Mouse (Mus musculus) embryo, embryonic 9.5 days (tissue): ENCODE data around the gene Uggt1.

Experiments used
- DNase-seq: peaks from one replicate; pipeline ENCODE4 v3.0.0-alpha.2; 2017; ENCODE audit errors: extremely low spot score

The Uggt1 gene

DNA sequence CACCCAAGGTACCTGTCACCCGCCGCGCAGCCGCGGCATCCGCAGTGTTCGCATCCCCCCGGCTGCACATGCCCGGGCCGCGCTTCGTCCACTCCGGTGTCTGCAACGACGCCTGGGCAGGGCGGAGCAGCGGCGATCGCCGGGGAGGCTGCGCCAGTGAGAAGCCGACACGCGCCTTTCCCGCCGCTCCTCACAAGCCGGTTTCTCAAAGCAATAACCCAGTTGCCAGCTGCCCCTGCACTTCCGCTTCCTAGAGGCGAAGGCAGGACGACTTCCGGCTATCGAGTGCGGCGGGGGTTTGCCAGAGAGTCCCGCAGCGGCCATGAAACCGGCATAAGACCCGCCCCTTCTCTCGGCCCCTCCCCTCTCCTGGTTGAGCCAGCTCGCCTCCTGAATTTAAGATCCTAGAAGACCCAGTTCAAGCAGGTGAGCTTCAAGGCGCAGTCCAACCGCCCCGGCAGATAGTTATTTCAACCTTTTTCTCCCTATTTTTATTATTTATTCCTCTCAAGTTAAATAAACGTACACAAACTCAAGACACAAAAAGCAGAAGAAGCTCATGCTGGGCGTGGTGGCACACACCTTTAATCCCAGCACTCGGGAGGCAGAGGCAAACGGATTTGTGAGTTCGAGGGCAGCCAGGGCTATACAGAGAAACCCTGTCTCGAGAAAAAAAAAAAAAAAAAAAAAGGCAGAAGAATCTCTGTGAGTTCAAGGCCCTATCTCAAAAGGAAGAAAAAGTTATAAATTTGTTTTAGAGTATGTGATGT is at the start of gene Uggt1:
Gene Uggt1, minus strand, starts transcription at position 663 of the 770 bp plus-strand sequence.
- DNase-seq, result peak; percentile 95

DNA sequence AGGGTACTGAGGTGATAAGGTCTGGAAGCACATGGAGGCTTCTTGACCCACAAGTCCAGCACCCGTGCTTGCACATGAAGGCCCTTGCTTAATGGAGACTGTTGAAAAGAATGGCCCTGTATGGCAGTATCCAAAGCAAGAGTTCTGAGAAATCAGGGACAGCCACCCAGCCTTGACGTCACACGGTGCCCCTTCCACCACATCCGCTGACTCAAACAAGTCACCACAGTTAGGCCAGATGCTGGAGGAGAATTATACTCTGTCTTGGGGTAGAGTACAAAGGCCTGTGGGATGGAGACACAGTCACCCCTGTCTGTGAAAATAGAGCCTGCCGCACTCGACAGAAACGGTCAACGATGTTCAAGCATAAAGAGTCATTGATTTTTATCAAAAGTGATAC is 49.0 kb upstream of the Uggt1 start:
- no peak for DNase-seq

DNA sequence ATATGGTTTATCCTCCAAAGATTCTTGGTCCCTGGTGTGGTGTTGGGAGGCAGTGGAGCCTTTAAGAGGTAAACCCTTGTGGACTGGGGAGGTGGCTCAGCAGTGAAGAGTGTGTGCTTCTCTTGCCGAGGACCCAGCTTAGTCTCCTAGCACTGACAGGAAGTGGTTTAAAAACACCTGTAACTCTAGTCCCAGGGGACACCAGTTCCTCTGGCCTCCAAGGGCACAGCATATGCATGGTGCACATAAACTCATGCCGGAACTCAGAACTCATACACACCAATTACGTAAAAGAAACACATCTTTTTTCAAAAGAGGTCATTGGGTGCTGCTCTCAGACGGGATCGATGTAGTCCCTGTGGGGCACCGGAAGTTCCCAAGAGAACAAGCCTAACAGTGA is 37.3 kb upstream of the Uggt1 start:
- DNase-seq, result no peak

DNA sequence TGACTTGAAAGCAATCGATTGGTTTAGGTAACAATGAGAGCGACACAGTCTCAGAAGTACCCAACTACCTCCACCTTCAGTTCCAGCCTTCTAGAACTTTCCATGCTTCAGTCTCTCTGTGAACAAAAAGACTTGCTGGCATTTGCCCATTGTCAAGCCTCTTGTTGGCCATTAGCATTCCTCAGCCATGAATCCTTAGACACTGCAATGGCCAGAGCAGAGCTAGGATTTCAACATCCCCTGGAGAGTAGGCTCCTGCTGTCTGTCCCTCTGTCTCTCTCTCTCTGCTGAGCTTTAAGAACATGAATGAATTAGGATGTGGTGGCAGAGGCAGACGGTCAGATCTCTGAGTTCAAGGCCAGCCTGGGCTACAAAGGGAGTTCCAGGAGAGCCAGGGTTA is 36.4 kb upstream of the Uggt1 start:
- no peak for DNase-seq

DNA sequence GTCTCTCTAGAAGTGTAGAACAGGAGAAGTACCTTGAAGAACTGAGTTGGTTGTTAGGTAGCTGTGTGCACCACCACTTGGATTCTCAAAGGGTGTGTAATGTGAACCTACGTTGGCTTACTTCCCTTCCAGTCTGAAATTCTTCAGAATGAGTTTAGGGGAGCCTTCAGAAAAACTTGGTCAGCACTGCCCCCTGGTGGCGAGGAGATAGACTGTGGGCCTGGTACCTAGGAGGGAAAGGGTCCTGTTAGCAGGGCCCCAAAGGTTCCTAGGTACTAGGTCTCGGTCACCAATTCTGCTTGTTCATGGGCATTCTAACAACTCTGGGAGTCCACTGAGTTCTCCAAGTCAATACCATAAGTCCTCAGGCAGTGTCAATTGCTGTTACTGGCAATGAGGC is 34.7 kb upstream of the Uggt1 start:
- DNase-seq, result peak; percentile 75

DNA sequence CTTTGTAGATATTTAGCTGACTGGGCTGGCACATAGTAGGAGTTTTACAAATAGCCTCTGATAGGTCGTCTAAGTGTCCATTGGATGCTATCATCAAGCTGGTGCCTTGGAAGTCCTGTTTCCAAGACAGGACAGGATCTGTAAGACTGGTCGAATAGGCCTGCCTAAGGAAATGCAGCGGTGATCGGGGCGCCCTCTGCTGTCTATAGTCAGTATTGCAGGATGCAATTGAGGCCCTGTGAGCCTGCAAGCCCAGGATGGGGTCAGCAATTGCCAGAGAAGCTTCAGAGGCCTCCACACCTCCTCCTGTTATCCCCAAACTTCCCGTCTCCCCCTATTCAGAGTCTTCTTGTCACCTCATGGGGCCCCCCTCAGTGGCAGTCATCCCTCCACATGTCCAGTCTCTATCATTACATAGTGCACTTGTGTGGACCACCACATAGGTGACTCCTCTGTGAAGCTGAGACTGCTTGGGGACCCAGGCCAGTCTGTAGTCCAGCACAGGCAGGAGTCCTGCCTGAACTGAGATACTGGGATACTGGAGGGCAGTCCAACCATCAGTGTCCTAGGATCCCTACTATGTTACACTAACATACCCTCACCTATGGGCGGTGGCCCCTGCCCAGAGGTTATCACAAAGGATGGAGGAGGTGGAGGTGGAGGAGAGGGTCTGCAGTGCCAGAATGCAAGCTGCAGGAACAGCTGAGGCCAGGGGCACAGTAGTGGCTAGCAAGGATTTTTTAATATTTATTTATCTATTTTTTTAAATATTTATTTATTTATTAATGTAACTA is 32.9 kb upstream of the Uggt1 start:
- peak; percentile 83 for DNase-seq

DNA sequence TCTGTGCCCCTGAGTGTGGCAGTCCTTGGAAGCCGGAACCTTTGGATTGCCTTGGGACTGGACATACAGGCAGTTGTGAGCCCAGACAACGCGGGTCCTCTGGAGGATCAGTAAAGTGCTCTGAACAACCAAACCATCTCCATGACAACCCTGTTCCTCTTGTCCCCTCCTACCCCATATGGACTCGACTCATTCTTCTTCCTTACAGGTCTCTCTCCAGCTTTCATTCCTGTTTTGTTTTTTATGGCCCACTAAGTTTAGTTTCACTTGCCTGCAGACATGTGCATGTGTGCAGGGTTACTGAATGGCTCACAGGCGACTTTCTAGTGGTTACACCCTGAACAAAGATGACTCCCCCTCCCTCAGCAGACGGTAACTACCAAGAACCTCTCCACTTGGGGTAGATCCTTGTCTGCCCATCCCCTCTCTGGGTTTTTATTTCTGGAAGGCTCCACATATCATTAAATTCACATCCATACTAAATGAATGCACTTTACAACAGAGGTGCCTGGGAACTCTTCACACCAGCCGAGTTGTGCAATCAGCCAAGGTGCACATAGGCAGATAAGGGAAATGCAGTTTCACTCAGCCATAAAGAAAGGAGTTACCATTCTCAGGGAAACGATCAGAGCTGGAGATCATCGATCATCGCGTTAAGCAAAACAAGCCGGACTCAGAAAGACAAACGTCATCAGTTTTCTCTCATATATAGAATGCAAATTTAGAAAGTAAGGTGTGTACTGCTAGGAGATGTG is 31.3 kb upstream of the Uggt1 start:
- DNase-seq, result no peak

DNA sequence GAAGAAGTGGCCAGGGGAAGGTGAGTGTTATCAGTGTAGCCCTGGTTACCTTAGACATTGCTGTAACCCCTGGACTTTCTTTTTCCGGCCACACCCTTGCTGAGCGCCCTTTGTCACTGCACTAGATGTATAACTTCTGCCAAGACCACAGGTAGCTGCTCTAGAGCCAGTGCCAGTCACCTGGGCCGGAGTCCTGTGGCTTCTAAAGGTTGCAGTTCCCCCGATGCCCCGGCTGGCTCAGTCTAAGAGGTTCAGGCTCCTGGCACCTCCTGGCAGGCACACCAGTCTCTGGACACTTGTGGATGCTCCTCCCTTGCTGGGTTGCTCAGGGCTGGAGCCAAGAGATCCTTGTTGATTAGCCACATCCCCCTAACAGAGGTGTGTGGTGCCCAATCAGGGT is 29.9 kb upstream of the Uggt1 start, which contains the start of gene Neurl3:
Gene Neurl3, minus strand, starts transcription at position 225 of the 400 bp plus-strand sequence.
- no peak for DNase-seq

DNA sequence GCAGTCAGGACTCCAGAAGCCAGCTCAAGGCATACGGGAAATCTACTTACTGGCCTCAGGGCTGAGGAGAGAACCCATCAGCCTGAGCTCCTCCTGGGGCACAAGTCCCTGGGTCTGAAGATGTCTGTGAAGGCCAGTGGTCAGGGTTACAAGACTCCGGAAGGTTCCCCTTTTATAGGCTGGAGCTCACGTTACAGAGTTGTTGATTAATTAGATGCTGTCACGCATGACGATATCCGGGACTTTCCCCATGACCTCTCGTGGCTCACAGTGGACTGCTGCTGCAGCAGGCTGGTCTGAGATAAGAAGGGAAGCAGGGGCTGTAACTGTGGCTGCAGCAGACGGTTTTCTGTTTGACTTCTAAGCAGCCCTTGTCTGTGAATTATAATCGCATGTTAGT is 28.8 kb upstream of the Uggt1 start:
- no peak for DNase-seq

DNA sequence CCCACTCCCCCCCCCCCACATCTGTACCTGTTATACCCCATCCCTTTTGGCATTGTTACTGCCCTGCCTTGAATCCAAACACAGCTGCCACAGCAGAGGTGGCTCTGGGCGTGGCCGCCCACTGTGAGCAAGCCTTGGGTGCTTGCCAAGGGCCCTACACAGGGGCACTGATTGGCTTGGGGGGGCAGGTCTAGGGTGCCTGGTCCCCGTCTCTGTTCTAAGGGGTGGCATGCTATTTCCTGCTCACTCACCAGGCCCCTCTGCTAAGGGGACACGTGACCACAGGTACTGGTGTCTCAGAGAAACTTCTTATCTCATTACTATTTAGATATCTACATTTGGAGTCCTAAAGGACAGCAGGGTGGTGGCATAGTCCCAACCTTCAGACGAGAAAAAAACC is 28.0 kb upstream of the Uggt1 start:
- DNase-seq, result no peak

DNA sequence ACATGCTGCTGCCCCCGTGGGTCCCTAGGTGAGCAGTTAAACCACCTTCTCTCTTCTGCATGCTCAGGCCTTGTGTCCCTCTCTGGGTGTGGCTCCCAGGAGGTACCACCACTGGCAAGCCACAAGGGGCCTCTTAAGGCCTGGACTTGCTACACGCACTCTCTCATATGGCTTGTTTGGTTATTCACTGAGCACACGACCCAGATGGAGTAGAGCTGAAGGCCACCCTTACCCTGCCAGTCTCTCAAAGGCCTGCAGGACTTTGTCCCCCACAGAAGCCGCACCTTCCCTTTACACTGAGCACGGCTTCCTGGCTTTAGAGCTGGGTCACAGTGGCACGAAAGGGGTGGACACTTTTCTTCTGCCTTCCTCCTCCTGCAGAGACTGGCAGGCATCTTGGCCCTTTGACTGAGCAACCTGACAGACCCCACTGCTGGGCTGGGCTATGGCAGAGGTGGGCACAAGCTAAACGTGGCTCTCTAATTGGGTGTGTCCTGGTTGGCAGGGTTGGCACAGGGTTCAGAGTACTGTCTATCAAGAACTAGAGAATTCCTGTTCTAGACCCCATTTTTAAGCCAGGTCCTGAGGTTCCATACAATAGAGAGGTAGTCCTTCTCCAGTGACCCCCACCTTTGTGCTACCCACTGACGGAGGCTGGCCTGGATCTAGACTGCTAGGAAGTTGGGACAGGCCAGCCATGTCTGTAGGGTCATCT is 27.2 kb upstream of the Uggt1 start:
- no peak for DNase-seq

DNA sequence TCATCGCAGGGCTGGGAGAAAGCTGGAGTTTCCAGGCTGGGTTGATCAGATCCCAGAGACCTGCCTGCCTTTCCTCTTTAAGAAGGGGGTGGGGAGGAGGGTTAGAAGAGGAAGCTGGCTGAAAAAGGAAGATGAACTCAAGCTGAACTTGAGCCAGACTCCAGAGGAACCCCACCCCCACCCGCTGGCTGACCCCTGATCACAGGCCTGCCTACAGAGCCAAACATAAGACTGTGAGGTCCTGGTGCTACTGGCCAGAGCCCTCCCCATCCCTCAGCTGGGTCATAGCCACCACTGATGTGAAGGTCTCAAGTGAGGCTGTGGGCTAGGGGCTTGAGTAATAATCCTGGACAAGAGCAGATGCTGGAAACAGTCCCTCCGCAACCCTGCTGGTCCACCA is 26.1 kb upstream of the Uggt1 start:
- no peak for DNase-seq

DNA sequence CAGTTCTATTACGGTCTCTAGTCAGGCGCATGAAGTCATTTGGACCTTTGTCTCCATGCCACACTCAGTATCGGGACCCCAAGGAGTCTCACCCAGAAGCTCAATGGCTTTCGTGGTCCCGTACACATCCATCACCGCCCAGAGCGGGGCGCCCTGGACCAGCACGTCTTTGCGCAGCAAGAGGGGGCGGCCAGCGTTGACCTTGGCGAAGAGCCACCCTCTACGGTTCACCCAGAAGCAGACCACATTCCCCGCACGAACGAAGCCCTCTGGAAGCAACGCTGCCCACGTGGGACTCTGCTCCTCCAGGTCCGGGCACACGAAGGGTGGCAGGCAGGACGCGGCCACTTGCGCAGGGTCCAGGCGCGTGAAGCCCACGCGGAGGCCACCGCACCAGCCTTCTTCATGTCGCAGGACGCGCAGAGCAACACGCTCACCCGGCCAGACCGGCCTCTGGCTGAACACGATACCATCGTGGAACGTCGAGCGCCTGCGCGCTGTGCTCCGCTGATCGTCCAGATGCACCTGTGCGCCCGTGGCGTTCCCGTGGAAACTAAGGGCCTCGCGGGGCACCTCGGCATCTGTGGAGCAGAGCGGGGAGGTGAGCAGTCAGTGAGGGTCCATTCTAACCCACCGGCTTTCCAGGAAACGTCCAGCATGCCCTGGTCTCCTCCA is 24.7 kb upstream of the Uggt1 start:
- DNase-seq, result no peak

DNA sequence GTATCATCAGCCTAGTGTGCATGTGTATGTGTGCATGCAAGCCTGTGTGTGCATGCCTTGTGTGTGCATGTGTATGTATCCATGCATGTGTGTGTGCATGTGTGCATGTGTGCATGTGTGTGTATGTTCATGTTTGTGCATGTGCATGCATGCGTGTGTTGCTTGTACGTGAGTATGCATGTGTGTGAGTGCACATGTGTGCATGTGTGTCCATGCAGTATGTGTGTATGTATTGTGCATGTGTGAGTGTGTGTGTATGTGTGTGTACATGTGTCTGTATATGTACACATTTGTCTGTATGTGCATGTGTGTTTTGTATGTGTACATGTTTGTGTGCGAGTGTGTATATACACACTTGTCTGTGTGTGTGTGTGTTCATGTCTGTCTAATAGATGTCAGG is 23.1 kb upstream of the Uggt1 start:
- no peak for DNase-seq

DNA sequence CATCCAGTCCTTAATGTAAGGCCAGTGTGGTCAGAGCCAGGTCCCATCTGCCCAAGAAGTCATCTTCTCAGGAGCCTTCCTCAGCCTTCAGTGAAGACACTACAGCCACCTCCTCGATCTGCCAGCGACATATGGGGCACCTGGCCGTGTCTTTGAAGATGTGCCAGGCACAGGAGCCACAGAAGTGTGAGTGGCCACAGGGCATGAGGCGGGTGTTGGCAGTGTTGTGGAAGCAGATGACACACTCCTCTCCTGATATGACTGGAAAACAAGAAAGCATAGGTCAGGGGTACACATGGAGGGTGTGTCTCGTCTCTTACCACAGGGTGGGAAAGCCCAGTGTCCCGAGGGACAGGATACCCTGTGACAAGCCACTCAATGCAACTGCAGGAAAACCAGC is 21.8 kb upstream of the Uggt1 start:
- DNase-seq, result no peak

DNA sequence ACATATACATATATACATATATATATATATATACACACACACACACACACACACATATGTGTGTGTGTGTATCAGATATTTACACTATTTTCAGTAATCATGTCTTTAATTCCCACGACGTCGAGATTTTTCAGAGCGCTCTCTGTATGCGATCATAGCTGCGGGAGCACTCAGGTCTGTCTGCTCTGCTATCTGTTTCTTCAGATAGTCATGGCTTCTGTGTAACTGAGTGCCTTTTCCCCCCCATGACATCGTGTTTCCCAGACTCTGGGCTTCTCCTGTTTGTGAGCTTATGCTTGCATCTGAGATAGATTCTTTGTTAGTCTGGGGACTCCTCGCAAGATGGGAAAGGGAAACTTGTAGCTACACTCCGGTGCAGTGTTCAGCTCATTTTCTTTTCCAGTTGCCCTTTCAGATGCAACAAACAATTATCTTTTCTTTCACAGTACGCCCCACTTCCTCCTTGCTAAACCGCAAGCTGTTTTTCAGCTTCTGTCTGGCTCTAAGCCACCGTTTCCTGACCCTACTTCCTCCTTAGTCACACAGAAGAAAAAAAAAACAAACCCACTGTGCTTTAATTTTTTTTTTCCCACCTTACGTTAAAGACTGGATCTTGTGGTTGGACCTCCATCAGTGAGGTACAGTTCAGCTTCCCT is 19.4 kb upstream of the Uggt1 start:
- DNase-seq, result no peak

DNA sequence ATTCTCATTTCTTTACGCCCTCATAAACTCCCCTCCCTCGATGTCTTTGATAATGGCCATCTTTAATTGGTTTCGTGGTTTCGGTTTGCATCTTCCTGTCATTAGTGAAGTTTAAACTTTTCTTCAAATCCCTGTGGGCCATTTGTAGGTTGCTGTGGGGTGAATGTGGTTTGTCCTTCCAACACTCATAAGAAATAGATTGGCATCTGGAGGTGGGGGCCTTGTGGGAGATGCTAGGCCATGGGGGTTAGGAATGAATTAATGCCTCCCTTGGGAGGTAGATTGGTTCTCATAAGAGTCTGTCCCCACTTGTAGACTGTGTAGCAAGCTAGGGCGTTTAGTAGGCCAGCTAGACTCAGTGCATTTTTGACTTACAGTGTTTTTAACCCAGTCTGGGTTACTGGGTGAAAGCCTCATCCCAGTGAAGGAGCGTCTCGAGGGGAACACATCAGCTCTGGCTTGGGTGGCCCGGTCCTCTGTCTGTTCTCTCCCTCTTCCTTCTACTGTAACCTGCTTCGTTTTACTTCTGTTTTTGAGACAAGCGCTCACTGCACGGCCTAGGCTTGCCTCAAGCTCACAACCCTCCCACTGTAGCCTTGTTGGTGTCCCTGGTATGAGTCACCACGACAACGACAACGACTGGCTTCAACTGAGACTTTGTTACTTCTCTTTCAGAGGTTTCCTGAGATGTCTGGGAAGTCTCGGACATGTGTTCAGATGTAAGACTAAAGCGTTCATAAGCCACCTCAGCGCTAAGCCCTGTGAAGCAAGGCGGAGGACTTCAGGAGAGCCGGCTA is 17.4 kb upstream of the Uggt1 start:
- no peak for DNase-seq

DNA sequence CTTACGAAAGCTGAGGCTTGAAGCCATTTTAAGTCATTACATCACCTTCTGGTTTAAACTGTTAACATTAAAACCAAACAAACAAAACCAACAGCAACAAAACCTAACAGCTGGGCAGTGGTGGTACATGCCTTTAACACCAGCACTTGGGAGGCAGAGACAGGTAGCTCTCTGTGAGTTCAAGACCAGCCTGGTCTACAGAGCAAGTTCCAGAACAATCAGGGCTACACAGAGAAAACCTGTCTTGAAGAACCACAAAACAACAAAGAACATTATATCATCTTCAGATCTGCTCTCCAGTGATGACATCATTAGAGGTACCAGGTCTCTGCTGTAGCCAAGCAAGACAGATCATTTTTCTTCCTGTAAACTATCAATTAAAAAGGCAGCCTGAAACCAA is 15.9 kb upstream of the Uggt1 start:
- no peak for DNase-seq

DNA sequence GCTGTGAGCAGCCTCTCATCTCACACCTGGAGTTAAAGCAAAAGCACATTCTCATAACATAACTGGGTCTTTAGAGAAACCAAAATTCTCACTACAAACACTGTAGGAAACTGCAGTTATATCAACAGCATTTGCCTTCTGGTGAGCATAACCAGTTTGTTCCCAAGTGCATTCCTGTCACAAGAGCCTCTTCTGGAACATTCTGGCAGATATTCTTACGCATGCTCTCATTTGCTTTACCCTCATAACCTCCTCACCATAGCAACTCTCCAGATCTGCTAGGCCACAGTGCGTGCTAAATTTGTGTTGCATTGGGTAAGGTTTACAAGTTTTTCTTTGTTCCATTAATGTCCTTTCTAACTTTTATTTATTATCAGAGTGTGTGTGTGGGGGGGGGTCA is 14.8 kb upstream of the Uggt1 start:
- no peak for DNase-seq

DNA sequence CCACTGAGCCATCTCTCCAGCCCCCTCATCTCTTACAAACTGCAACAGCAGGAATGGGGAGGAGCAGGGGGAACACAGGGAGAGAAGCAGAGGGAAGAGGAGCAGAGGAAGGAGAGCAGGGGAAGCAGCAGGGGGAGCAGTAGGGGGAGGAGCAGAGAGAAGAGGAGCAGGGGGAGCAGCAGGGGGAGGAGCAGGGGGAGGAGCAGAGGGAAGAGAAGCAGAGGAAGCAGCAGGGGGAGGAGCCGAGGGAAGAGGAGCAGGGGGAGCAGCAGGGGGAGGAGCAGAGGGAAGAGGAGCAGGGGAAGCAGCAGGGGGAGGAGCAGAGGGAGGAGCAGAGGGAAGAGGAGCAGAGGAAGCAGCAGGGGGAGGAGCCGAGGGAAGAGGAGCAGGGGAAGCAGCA is 14.1 kb upstream of the Uggt1 start:
- DNase-seq, result no peak
